Mouse (Mus musculus) stomach, embryonic 15.5 days (tissue): ENCODE measurements at regions not wholly inside any gene's neighbourhood (a gene's known extent, or its start where the extent isn't known, plus 50 kb on each side); places are given as distances from the start of the nearest gene placed in this dataset.

ENCODE experiments used
- ATAC-seq: fragments of 200-750 bp; cut with Nextera tagmentation; 2 replicates; pipeline ENCODE4 v1.8.0; 2017; ENCODE audit warnings: low read depth, moderate number of reproducible peaks, moderate TSS enrichment; ENCODE audit not compliant: insufficient read depth, low FRiP score
- H3K27ac ChIP-seq: fragments of 300-500 bp; sonication (generic); 2 replicates; pipeline ENCODE4 v1.5.1; 2015; ENCODE audit warnings: mild to moderate bottlenecking, inconsistent platforms
- H3K27me3 ChIP-seq: fragments of 300-500 bp; sonication (generic); replicated peaks from 2 replicates; pipeline ENCODE4 v1.6.1; 2015; ENCODE audit warnings: inconsistent platforms
- H3K36me3 ChIP-seq: fragments of 300-500 bp; sonication (generic); 2 replicates; pipeline ENCODE4 v1.6.1; 2015; ENCODE audit warnings: inconsistent platforms
- H3K4me1 ChIP-seq: fragments of 300-500 bp; sonication (generic); 2 replicates; pipeline ENCODE4 v1.6.1; 2015; ENCODE audit warnings: inconsistent platforms
- H3K4me2 ChIP-seq: fragments of 300-500 bp; sonication (generic); 2 replicates; pipeline ENCODE4 v1.6.1; 2015; ENCODE audit warnings: mild to moderate bottlenecking, inconsistent platforms
- H3K4me3 ChIP-seq: fragments of 300-500 bp; sonication (generic); replicated peaks from 2 replicates; pipeline ENCODE4 v1.5.1; 2015; ENCODE audit warnings: inconsistent platforms
- H3K9ac ChIP-seq: fragments of 300-500 bp; sonication (generic); 2 replicates; pipeline ENCODE4 v1.6.1; 2015; ENCODE audit warnings: inconsistent platforms
- H3K9me3 ChIP-seq: fragments of 300-500 bp; sonication (generic); 2 replicates; pipeline ENCODE4 v1.6.1; 2016; ENCODE audit warnings: inconsistent platforms
- WGBS: fragments of 180-500 bp; shearing (Covaris S2); methylation state at CpG from one replicate; pipeline ENCODE4 v1.1.7; 2015; 5-methylcytosine and 5-hydroxymethylcytosine counted together

DNA sequence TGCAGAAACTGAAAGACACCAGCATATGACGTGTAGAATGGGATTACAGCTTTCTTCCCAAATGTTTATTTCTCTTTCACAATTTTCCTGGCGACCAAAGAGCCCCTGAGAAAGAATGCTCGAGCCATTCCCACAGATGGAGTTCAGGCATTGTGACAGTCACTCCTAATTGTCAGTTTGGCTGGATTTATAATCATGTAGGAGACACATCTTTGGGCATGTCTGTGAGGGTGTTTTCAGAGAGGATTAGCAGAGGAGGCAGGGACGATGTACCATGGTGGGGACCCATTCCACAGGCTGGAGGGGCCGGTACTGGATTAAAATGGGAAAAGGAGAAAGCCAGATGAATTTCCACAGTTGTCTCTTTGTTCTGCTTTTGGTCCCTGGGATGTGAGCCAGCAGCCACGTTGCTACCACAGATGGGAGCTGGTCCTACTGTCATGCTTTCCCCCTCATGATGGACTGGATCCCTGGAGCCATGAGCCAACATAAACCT lies 76.0 kb upstream of the Eif4g2 start:
- Histone ChIP-seq H3K36me3 (no peaks in the 10 kb centered on the region), H3K4me3 (no peak overlapping the region), H3K9ac (no peak overlapping the region), H3K4me1 (peaks cover 17% of the 10 kb centered on the region), H3K9me3 (no peaks in the 10 kb centered on the region), H3K27me3 (no peaks in the 10 kb centered on the region), H3K4me2 (no peak overlapping the region), H3K27ac (no peak overlapping the region; the same call in 1 of the 2 replicates)
- no peak for ATAC-seq
- 41% methylated on average over 6 of the region's 6 CpGs for WGBS

DNA sequence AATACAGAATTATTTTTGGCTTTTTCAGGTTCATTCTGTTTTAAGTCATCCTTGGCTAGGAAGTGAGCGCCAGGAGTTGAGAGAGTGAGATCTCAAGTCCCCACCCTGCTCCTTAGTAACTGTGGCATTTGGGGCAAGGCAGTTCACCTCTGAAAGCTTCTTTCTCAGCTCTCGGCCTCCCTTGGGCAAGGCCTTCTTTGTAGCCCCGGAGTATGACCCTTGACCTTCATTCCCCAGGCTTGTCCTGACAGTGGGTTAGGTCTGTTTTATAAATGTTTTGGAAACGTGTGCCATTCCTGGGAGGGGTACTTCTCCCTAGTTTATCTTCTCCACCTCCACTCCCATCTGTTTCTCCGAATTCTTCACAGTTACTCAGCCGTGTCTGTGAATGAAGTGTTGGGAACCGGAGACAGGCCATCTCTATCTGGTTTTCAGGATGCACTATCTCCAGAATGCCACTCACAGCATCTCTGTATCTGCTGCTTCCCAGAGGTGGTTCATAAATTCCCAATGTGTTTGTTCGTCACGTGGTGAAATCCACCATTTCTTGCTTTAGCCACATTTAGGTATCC lies 75.0 kb upstream of the Eif4g2 start:
- H3K9ac ChIP-seq, result no peak overlapping the region
- ATAC-seq, result 0 out of 2 replicates have a peak, but pooled peaks have one; percentile 5

DNA sequence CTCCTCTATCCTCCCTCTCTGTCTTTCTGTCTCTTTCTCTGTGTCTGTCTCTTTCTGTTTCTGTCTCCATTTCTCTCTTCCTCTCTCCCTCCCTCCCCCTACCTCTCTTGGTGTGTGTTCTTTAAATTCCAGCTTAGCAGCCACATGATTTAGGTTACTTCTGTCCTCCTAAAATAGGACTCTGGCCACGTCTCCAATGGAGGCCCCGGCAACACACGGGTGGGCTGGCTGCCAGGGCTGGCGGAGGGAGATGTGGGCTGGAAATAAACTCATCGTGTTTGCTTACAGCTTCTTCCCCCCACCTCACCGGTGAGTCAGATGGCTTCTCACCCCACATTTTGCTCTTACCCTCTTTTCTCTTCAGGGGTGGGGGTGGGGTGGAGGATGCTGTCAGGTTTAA lies 74.5 kb upstream of the Eif4g2 start:
- 13% methylated on average over 6 of the region's 6 CpGs for WGBS
- peak; percentile 37; the same call in 1 of the 2 replicates for ATAC-seq

More for the DNA sequence above, 75.0 kb upstream of the Eif4g2 start:
- peaks cover 17% of the 10 kb centered on the region for H3K4me1 ChIP-seq
- H3K27ac ChIP-seq, result peak overlapping the region; percentile 86
- WGBS, result 45% methylated on average over 9 of the region's 9 CpGs
- peak overlapping the region; percentile 19; the same call in 1 of the 2 replicates for H3K4me2 ChIP-seq
- H3K9me3 ChIP-seq, result no peaks in the 10 kb centered on the region
- no peaks in the 10 kb centered on the region for H3K27me3 ChIP-seq
- no peaks in the 10 kb centered on the region for H3K36me3 ChIP-seq
- no peak overlapping the region for H3K4me3 ChIP-seq

DNA sequence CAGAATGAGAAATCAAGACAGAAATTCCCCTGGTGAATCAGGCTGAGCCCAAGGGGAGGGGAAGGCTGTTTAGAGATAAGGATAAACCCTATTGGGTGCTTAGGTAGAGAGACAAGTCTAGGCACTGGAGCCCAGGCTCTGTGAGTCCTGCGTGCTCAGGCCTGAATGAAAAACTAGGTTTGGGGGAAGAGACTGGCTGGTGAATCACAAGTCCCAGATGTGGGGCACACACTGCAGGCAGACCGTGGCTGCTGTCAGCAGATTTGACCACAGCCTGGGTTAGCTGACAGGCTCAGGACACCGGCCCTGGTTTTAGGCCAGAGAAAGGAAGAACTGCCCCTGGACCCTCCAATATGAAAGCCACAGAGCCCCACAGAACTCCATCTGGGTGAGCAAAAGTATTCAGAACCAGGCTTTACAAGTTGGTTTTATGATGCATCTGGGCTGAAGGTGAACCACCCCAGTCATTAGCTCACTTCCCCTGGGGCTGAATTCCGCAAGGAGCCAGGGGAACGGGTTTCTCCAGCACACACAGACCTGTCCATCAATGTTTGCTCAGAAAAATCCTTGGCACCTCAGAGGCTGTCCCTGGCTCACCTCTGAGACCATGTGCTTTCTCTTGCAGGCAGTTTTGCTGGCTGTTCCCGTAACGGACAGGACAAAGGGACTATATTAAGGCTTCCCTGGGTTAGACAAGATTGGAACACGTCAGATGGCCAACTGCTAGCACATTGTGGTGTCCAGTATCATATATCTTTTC lies 73.8 kb upstream of the Eif4g2 start:
- 44% methylated on average over 8 of the region's 8 CpGs for WGBS
- no peak overlapping the region; the same call in 1 of the 2 replicates for H3K4me2 ChIP-seq
- no peaks in the 10 kb centered on the region for H3K27me3 ChIP-seq
- H3K4me1 ChIP-seq, result peaks cover 17% of the 10 kb centered on the region
- peak; percentile 72 for ATAC-seq
- H3K4me3 ChIP-seq, result no peak overlapping the region
- no peak overlapping the region for H3K9ac ChIP-seq
- H3K36me3 ChIP-seq, result no peaks in the 10 kb centered on the region
- no peaks in the 10 kb centered on the region for H3K9me3 ChIP-seq
- H3K27ac ChIP-seq, result peak overlapping the region; percentile 86

More for the DNA sequence above, 74.5 kb upstream of the Eif4g2 start:
- Histone ChIP-seq H3K36me3 (no peaks in the 10 kb centered on the region), H3K9me3 (no peaks in the 10 kb centered on the region), H3K4me3 (no peak overlapping the region), H3K4me1 (peaks cover 17% of the 10 kb centered on the region), H3K27me3 (no peaks in the 10 kb centered on the region), H3K27ac (peak overlapping the region; percentile 86), H3K4me2 (peak overlapping the region; percentile 19; the same call in 1 of the 2 replicates), H3K9ac (no peak overlapping the region)

DNA sequence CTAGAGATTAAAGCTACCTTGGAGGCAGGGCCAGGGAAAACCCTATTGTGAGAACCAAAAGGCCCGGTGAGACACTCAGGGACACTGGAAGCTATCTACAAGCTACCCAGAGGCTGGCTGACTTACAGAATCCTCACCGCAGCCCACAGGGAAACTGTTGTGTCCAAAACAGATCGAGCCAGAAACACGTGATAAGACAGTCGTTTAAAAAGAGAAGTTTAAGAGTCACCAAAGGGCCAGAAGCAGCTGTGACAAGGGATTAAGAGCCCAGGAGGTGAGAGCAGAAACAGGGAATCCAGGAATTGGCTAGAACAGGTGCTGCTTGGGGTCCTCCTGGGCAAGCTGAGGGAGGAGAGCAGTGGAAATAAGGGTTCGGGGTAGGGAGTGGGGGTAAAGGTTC lies 73.2 kb upstream of the Eif4g2 start:
- Histone ChIP-seq H3K4me3 (no peak overlapping the region), H3K9ac (no peak overlapping the region), H3K4me1 (peaks cover 17% of the 10 kb centered on the region), H3K27ac (peak overlapping the region; percentile 86), H3K27me3 (no peaks in the 10 kb centered on the region), H3K36me3 (no peaks in the 10 kb centered on the region), H3K4me2 (no peak overlapping the region), H3K9me3 (no peaks in the 10 kb centered on the region)
- no peak for ATAC-seq
- 53% methylated on average over 6 of the region's 6 CpGs for WGBS

DNA sequence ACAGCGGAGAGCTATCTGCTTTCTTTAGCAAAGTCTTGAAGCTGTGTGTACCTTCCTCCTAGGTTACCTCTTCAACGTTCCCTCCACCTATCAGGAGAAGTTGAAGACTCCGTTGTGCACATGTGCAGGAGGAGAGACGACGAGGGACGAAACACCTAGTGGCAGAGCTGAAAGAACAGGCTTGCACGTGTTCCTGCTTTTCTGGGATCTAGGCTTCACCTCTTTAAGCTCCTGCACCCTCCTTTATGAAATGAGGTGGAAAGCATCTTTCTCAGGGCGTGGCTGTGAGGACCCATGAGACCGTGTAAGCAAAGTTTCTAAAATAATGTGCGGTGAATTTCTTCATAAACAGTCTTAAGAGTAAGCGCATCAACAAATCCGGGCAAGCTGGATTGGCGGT lies 71.4 kb upstream of the Eif4g2 start:
- H3K9me3 ChIP-seq, result no peaks in the 10 kb centered on the region

DNA sequence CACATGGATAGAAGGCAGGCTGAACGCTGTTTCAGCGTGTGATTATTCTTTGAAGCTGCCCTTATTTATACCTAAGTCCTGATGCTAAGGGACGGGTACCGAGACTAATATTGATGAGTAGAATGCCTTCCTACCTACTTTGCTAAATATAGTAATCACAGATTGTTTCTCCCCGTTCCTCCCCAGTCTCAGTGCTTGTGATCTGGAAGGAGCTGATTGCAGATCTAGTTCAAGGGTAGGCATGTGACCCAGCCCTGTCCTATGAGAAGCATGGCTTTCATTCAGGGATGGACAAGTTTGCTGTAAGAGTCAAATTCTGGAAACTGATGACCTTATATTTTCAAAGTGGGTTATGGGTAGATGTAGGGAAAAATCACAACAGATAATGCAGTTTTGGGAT lies 67.7 kb upstream of the Eif4g2 start:
- H3K27me3 ChIP-seq, result no peaks in the 10 kb centered on the region
- no peak overlapping the region for H3K4me3 ChIP-seq
- no peaks in the 10 kb centered on the region for H3K36me3 ChIP-seq
- H3K27ac ChIP-seq, result no peak overlapping the region
- no peak overlapping the region for H3K9ac ChIP-seq
- H3K4me2 ChIP-seq, result no peak overlapping the region
- no peaks in the 10 kb centered on the region for H3K9me3 ChIP-seq
- no peaks in the 10 kb centered on the region for H3K4me1 ChIP-seq
- 79% methylated on average over 5 of the region's 5 CpGs for WGBS
- ATAC-seq, result no peak

More for the DNA sequence above, 71.4 kb upstream of the Eif4g2 start:
- Histone ChIP-seq H3K4me2 (no peak overlapping the region), H3K36me3 (no peaks in the 10 kb centered on the region), H3K9ac (no peak overlapping the region), H3K27me3 (no peaks in the 10 kb centered on the region), H3K4me3 (no peak overlapping the region), H3K27ac (no peak overlapping the region), H3K4me1 (peaks cover 17% of the 10 kb centered on the region)
- no peak for ATAC-seq
- 77% methylated on average over 13 of the region's 13 CpGs for WGBS

DNA sequence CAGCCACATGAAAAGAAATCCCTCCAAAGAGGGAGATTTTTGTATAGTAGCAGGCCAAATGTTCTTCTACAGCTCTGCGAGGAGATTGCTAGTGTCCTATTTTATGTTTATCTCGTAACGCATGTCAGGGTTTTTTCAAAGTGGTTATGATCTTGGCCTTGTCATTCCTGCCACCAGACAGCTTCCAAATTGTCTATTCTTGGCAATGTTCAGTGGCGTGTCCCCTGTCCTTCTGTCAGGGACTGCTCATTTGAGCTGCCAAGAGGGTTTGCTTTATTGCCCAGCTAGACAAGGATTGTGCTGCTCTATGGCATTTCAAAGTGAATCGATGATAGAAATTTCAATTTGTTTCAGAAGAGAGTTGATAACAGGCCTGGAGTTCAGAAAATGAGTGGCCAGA lies 67.3 kb upstream of the Eif4g2 start:
- H3K27me3 ChIP-seq, result no peaks in the 10 kb centered on the region
- H3K9ac ChIP-seq, result no peak overlapping the region
- H3K9me3 ChIP-seq, result no peaks in the 10 kb centered on the region
- no peak overlapping the region for H3K4me3 ChIP-seq
- H3K36me3 ChIP-seq, result no peaks in the 10 kb centered on the region
- ATAC-seq, result no peak
- 85% methylated on average over 5 of the region's 5 CpGs for WGBS
- H3K4me2 ChIP-seq, result no peak overlapping the region
- H3K4me1 ChIP-seq, result no peaks in the 10 kb centered on the region
- no peak overlapping the region for H3K27ac ChIP-seq

DNA sequence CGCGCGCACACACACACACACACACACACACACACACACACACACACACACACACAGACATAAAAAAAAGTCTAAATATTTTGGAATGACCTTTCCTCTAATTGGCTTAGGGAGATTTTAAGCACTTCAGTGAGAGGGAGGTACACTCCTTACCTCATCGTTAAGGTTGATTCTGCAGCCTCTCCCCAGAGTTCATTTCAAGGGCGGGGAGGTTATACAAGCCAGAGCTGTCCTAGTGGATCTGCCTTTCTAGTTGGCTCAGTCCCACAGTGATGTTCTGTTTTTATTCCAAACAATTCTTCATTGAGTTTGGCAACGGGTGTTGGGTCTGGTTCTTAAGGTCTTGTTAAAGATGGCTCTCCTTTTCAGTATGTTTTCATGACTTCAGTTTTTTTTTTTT lies 64.8 kb upstream of the Eif4g2 start:
- Histone ChIP-seq H3K27ac (no peak overlapping the region), H3K4me2 (no peak overlapping the region), H3K4me1 (no peaks in the 10 kb centered on the region), H3K4me3 (no peak overlapping the region), H3K9ac (no peak overlapping the region), H3K9me3 (no peaks in the 10 kb centered on the region), H3K27me3 (no peaks in the 10 kb centered on the region), H3K36me3 (no peaks in the 10 kb centered on the region)
- 69% methylated on average over 6 of the region's 6 CpGs for WGBS
- ATAC-seq, result no peak

DNA sequence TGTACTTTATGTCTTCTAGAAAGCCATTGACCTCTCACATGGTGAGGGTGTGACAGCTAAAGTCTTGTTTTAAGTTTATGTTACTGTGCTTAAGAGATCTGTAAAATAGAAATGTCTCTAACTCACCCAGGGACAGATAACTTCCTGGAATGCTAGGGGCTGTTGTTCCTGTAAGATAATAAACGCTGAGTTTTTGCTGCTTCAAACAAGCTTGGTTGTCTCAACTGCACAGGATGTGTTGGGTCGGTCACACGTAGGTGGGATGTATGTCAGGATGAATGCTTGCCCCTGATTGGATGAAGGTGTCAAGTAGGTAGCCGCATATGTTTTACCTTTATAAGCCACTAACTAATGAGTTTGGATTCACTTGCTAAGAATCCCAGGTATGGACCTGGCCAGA lies 63.8 kb upstream of the Eif4g2 start:
- Histone ChIP-seq H3K4me1 (no peaks in the 10 kb centered on the region), H3K27ac (no peak overlapping the region), H3K27me3 (no peaks in the 10 kb centered on the region), H3K4me2 (no peak overlapping the region), H3K9ac (no peak overlapping the region), H3K36me3 (no peaks in the 10 kb centered on the region), H3K9me3 (no peaks in the 10 kb centered on the region), H3K4me3 (no peak overlapping the region)
- no peak for ATAC-seq
- 79% methylated on average over 4 of the region's 4 CpGs for whole genome bisulfite sequencing

DNA sequence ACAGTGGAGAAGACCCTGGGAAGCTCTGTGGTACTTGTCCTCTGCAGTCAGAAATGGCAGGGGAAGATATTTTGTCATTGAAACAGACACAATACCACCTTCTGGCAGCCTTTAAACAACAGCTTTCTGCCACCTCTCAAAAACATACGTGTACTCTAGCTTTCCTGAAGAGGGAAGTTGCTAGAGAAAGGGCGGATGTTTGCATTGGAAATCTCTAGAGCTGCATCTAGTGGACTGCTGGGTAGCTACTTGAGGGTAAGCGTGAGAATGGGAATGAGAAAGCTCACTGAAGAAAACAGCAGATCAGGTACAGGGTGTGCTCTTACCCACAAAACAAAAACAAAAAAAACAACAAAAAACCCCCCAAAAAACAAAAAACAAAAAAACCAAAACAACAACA lies 61.4 kb upstream of the Eif4g2 start:
- Histone ChIP-seq H3K9ac (no peak overlapping the region), H3K27me3 (no peaks in the 10 kb centered on the region), H3K9me3 (no peaks in the 10 kb centered on the region), H3K36me3 (no peaks in the 10 kb centered on the region), H3K4me1 (no peaks in the 10 kb centered on the region), H3K4me3 (no peak overlapping the region), H3K4me2 (no peak overlapping the region), H3K27ac (no peak overlapping the region)
- no peak for ATAC-seq
- 72% methylated on average over 3 of the region's 3 CpGs for WGBS

DNA sequence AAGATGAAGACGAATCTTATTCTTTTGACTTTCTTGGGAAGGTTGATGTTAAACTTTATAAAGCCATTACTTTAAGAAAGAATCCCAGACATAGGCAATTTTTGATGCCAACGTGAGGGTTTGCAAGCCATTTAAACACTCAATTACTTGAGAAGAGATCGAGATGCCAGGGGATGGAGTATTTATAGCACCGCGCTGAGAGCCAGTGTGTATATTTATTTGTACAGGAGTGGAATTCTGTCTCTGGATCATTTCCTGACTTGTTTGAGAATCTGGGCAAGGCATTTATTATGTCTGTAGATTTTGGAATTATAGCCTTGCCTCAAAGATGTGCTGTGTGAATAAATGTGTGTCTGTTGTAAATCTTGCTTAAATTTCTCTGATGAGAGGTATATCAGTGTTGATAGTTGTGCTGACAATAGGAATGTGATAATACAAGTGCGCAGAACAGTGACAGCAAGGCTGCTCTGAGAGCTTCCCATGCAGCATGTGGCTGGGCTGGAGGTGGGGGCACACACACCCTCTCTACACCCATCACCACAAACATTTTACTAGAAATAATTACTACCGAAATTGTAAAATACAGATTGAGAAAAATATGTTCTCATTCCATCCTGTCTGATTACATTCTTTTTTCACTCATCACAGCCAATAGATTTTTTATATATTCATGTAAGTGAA lies 58.6 kb upstream of the Eif4g2 start:
- H3K36me3 ChIP-seq, result no peaks in the 10 kb centered on the region
- no peak for ATAC-seq
- H3K4me2 ChIP-seq, result no peak overlapping the region

More for the DNA sequence above, 58.6 kb upstream of the Eif4g2 start:
- 59% methylated on average over 7 of the region's 7 CpGs for WGBS
- H3K4me3 ChIP-seq, result no peak overlapping the region
- H3K9me3 ChIP-seq, result no peaks in the 10 kb centered on the region
- no peak overlapping the region for H3K27ac ChIP-seq
- no peak overlapping the region for H3K9ac ChIP-seq
- no peaks in the 10 kb centered on the region for H3K27me3 ChIP-seq
- H3K4me1 ChIP-seq, result no peaks in the 10 kb centered on the region
